Mouse (Mus musculus) heart, postnatal 14 days (tissue): ENCODE measurements at regions not wholly inside any gene's neighbourhood (a gene's known extent, or its start where the extent isn't known, plus 50 kb on each side); places are given as distances from the start of the nearest gene placed in this dataset.
A peak's percentile ranks its signal among the peaks of the same experiment; 100 is the strongest.

Source experiments
- DNase-seq, 2 experiments: peaks; one replicate each; pipeline ENCODE4 v3.0.0; 2021 to 2022
- intact Hi-C: fragments of 180-260 bp; cut with DNase I; formaldehyde crosslinking; loops from one replicate; pipeline ENCODE4 v1.15.1; 2025

- DNase-seq, result no peak
- intact Hi-C loops, result no loop called here
These were observed 128.7 kb upstream of the Prkg2 start for GRCm38 (mm10) chr5:99165807-99166360.

- peak; percentile 27 to 61 for DNase-seq
- intact Hi-C loops, result loop anchor here (5.0 to 10.0 kb wide), 2 partner anchors 253 to 811 kb away; no protein-coding TSS in a partner anchor
These were observed 120.8 kb upstream of the Prkg2 start for GRCm38 (mm10) chr5:99157973-99158372.

- peak in 1 of 2 experiments; percentile 12 for DNase-seq
- intact Hi-C loops, result loop anchor here (10.0 kb wide), 1 partner anchor 249 kb away; no protein-coding TSS in a partner anchor
These were observed 116.2 kb upstream of the Prkg2 start for GRCm38 (mm10) chr5:99153269-99153850.

- intact Hi-C loops, result loop anchor here (10.0 kb wide), 1 partner anchor 247 kb away; no protein-coding TSS in a partner anchor
- DNase-seq, result no peak
These were observed 115.1 kb upstream of the Prkg2 start for GRCm38 (mm10) chr5:99152299-99152698.

- DNase-seq, result no peak
- intact Hi-C loops, result loop anchor here (10.0 kb wide), 1 partner anchor 245 kb away; no protein-coding TSS in a partner anchor
These were observed 112.8 kb upstream of the Prkg2 start for GRCm38 (mm10) chr5:99149904-99150303.

- intact Hi-C loops, result no loop called here
- DNase-seq, result no peak
These were observed 95.5 kb upstream of the Prkg2 start for GRCm38 (mm10) chr5:99132670-99133069.

GRCm38 (mm10) chr5:99128628-99129027 lies 91.5 kb upstream of the Prkg2 start:
- no peak for DNase-seq
- intact Hi-C loops, result no loop called here

GRCm38 (mm10) chr5:99125418-99125817 lies 88.3 kb upstream of the Prkg2 start:
- no peak for DNase-seq
- intact Hi-C loops, result no loop called here

GRCm38 (mm10) chr5:99111755-99112154 lies 74.6 kb upstream of the Prkg2 start:
- intact Hi-C loops, result no loop called here
- DNase-seq, result no peak

GRCm38 (mm10) chr5:99111235-99111634 lies 74.1 kb upstream of the Prkg2 start:
- intact Hi-C loops, result no loop called here

GRCm38 (mm10) chr5:99099727-99100116 lies 62.6 kb upstream of the Prkg2 start:
- no peak for DNase-seq

More at GRCm38 (mm10) chr5:99111235-99111634, 74.1 kb upstream of the Prkg2 start:
- DNase-seq, result no peak

GRCm38 (mm10) chr5:99099014-99099726 lies 62.0 kb upstream of the Prkg2 start:
- intact Hi-C loops, result no loop called here
- DNase-seq, result no peak

More at GRCm38 (mm10) chr5:99099727-99100116, 62.6 kb upstream of the Prkg2 start:
- intact Hi-C loops, result no loop called here
